Mouse (Mus musculus) WW6 (cell line): ENCODE results near the gene Sema4b.
A peak's percentile ranks its signal among the peaks of the same experiment; 100 is the strongest.

Experiments used
- DNase-seq: peaks from one replicate; pipeline ENCODE4 v3.0.0-alpha.2; 2013; ENCODE audit warnings: low read depth, low spot score

Gene Sema4b

DNA sequence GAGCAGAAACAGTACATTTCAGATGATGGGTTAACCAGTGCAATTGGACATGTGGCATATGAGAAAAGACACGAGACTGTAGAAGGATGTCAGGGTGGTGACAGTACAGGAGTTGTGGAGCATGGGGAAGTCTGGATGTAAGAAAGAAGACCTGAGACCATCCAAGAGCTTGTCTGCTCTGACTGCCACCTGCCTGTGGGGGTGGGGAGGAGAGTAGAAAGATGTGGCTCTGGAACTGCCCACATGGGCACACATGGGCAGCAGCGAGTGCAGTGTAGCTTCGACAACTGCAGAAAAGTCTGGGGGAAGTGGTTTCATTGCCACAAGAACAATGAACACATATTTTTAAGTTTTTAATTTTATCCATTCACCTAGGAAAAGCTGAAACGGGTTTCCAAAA, 10.7 kb downstream of the Sema4b start:
- no peak for DNase-seq

GRCm38 (mm10) chr7:80197941-80198778, 11.5 kb downstream of the Sema4b start:
- DNase-seq = peak; percentile 57

DNA sequence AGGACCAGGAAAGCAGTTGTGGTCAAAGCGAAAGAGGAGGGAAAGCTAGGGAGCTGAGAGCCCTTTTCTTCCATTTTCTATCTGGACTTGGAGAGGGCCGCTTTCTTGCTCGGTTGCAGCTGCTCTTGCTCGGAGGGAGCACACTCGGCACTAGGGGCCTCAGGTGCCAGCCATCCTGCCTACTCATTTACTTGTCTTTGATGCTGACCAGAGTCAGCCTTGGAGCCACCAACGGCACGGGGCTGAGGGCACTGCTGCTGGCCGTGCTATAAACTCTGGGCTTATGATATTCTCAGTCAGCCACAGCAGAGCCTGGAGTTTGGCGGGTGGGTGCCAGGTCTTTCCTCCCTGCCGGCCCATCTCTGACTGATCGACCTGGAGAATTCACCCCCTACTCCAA, 12.2 kb downstream of the Sema4b start:
- DNase-seq = no peak

GRCm38 (mm10) chr7:80199286-80199685, 12.6 kb downstream of the Sema4b start:
- no peak for DNase-seq

GRCm38 (mm10) chr7:80199851-80200587, 13.4 kb downstream of the Sema4b start:
- DNase-seq = no peak

GRCm38 (mm10) chr7:80200588-80200945, 13.9 kb downstream of the Sema4b start:
- no peak for DNase-seq

GRCm38 (mm10) chr7:80200963-80201539, 14.4 kb downstream of the Sema4b start:
- DNase-seq = no peak

DNA sequence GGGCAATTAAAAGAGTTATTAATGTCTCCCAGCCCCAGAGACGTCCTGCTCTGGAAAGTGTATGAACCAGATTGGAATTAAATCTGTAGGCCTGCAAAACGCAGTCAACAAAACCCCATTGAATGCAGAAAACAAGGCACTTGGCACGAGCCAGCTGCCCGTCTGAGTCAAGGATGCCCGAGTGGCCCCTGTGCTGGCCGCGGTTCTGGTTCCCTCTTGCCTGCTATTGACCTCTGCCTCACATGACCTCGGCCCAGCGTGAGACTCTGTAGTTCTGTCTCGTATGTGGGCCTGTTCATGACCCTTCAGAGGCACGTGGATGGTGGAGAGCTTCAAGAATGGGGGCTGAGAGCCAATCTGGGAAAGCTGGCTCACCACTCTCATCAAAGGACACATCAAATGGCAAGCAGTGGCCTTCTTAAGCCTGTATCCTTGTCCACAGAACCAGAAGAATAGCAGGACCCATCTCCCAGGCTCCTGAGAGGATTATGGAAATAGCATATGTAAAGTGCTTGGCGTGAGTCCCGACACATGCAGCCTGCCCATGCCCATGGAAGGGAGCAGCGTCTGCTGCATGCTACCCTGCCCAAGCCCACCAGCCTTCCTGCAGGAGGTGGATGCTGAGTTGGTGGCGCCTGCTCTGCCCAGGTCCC, 15.4 kb downstream of the Sema4b start:
- no peak for DNase-seq

- no peak for DNase-seq
Measured at GRCm38 (mm10) chr7:80202961-80203360, 16.3 kb downstream of the Sema4b start.

DNA sequence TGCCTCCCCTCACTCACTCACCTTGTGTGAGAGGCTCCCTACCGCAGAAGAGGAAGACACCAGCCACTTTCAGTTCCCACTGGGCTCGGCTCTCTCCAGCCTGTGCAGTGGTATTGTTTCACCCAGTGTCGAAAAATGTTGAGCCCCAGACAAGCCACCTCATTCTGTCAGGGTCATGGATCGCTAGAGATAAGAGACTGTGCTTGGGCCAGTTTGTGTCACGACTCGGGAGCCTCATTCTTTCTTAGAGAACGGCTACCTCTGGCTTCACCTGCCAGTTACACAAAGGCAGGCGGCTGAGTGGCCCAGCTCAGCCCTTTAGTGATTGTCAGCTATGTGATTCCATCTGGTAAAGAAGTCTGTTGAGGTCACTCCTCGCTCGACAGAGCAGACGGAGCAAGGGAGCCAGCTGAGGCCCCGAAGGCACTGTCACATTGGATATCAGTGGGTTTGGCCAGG, 17.0 kb downstream of the Sema4b start:
- DNase-seq = no peak

DNA sequence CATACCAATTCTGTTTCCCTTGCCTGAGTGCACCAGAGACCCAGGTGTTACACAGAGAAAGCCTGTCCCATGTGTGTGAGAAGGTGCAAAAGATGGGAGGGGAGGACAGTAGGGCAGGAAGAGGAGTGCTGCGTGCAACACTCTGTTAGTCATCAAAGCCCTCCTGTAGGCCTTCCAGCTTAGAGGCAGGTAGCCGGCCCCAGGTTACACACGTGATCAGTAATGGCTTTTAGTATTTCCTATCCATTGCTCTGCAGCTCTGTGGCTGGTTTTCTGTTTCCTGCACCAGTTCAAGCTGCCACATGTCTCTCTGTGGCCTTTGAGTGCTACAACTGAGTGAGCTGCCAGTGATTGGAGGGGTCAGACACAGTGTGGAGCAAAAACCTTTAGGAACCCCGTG, 17.7 kb downstream of the Sema4b start:
- DNase-seq = no peak

DNA sequence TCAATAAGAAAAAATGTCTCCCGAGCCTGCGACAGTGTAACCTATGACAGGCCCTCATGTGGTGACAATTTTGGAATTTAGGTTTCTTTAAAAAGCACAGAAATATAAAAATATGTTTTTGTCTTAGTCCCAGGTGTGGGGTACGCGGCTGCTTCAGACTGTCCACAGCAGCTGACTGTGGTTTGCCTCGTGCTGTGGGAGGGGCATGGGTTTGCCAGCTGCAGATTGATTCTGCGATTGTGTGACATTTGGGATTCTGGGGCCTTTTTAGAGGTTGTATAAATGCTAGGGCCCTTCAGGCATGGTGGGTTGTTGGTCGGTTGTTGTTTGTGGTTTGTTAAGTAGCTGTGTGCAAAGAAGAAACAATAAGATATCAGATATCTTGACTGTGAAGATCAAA, 18.3 kb downstream of the Sema4b start:
- DNase-seq = no peak

- no peak for DNase-seq
Measured at GRCm38 (mm10) chr7:80205705-80206589, 19.3 kb downstream of the Sema4b start.

GRCm38 (mm10) chr7:80207314-80207731, 20.7 kb downstream of the Sema4b start:
- DNase-seq = no peak

DNA sequence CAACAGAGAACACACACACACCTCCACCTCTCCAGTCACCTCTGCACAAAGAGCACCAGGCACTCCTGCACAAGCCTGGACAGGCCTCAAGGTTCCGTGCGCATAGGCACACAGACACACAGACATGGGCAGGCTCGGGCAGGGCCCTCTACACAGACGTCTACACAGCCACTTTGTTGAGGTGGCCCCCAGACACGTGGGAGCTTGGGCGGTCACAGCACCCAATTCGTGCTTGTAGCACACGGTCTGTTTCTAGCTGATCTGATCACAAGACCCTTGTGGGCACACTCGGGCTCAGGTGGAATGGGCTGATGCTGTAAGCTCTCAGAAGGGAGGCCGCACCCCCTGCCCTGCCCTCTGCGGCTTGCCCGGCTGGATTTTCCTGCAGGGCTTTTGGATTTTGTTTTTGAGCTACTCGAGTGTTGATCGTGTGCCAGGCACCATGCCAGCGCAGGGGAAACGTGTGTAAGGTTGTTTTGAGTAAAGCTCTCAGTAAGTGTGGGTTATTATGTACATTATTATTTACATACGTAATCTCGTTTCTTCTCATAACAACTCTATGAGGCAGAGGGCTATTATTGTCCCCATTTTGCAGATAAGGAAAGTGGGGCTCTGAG, 21.5 kb downstream of the Sema4b start:
- DNase-seq = no peak

- no peak for DNase-seq
Measured at GRCm38 (mm10) chr7:80208738-80209430, 22.2 kb downstream of the Sema4b start.

GRCm38 (mm10) chr7:80209669-80210068, 23.0 kb downstream of the Sema4b start:
- no peak for DNase-seq

- DNase-seq = no peak
Measured at GRCm38 (mm10) chr7:80210982-80211381, 24.3 kb downstream of the Sema4b start.

DNA sequence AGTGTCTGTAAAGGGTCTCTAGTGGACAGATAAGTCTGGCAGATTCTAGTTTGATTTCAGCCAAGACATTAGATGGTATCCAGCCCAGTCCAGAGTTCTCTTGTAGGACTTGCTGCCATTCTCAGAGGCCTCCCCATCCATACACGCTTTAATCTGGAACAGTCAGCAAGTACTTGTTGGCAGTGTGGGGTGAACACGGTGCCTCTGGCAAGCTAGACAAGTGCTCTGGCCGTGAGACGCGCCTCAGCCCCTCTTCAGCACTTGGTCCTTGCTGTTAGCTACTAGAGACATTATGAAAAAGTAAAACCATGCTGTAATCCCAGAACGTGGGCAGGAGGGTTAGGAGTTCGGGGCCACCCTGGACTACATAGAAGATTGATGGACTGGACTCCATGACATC, 27.0 kb downstream of the Sema4b start:
- DNase-seq = no peak

DNA sequence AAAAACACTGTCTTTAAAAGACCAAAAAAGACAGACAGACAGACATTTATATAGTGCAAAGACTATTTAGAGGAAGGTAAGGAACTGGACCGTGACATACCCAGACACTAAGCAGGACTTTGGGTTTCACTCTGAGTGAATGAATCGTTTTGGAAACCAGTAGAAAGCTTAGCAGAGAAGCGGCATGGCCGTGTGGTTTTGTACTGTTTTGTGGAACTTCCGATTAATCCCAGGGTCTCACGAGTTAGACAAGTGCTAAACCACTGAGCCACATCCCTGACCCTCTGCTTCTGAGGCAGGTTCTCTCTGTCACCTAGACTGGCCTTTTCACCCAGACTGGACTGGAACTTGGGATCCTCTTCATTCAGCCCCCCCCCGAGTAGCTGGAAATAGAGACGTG, 27.8 kb downstream of the Sema4b start:
- no peak for DNase-seq
